Mouse (Mus musculus) liver, embryonic 12.5 days (tissue): ENCODE measurements around the gene Ebpl. TPM values are rescaled to one million over a fixed set of nuclear protein-coding genes. Genes with fewer than 3 reads are reported as not detected.

ENCODE experiments used
- ATAC-seq: fragments of 200-750 bp; cut with Nextera tagmentation; 2 replicates; pipeline ENCODE4 v1.8.0; 2017; ENCODE audit warnings: moderate number of reproducible peaks, mild to moderate bottlenecking, moderate library complexity
- H3K27ac ChIP-seq: fragments of 300-500 bp; sonication (generic); 2 replicates; pipeline ENCODE4 v1.5.1; 2016; ENCODE audit warnings: mild to moderate bottlenecking
- H3K27me3 ChIP-seq: fragments of 300-500 bp; sonication (generic); replicated peaks from 2 replicates; pipeline ENCODE4 v1.6.1; 2016; ENCODE audit warnings: mild to moderate bottlenecking, moderate library complexity
- H3K36me3 ChIP-seq: fragments of 300-500 bp; sonication (generic); 2 replicates; pipeline ENCODE4 v1.6.1; 2016; ENCODE audit warnings: mild to moderate bottlenecking, moderate library complexity
- H3K4me1 ChIP-seq: fragments of 300-500 bp; sonication (generic); 2 replicates; pipeline ENCODE4 v1.6.1; 2016
- H3K4me2 ChIP-seq: fragments of 300-500 bp; sonication (generic); 2 replicates; pipeline ENCODE4 v1.6.1; 2016; ENCODE audit warnings: mild to moderate bottlenecking, moderate library complexity
- H3K4me3 ChIP-seq: fragments of 300-500 bp; sonication (generic); 2 replicates; pipeline ENCODE4 v1.5.1; 2016; ENCODE audit warnings: mild to moderate bottlenecking, moderate library complexity
- H3K9ac ChIP-seq: fragments of 300-500 bp; sonication (generic); 2 replicates; pipeline ENCODE4 v1.6.1; 2016; ENCODE audit warnings: mild to moderate bottlenecking, moderate library complexity
- H3K9me3 ChIP-seq: fragments of 300-500 bp; sonication (generic); replicated peaks from 2 replicates; pipeline ENCODE4 v1.6.1; 2016; ENCODE audit warnings: mild to moderate bottlenecking, moderate library complexity
- WGBS: fragments of 180-500 bp; shearing (Covaris S2); methylation state at CpG from one replicate; pipeline ENCODE4 v1.1.7; 2016; ENCODE audit not compliant: insufficient replicate concordance; 5-methylcytosine and 5-hydroxymethylcytosine counted together
- polyA plus RNA-seq: library from polyadenylated mRNA; unstranded; fragments of >200 nt; fragmentation: Nextera tagmentation; extraction: Ambion mirVana; gene quantifications from 2 replicates; pipeline ENCODE4 v1.2.1, GENCODE M21; 2016

Ebpl gene
- polyA plus RNA-seq, 1 experiment from 2014 or later, result 4.3 TPM

- 70% methylated on average over 4 of the region's 4 CpGs for WGBS
- no peak for ATAC-seq
- no peak overlapping the region for H3K4me3 ChIP-seq
- no peak overlapping the region for H3K27ac ChIP-seq
- H3K36me3 ChIP-seq, result no peaks in the 10 kb centered on the region
- no peaks in the 10 kb centered on the region for H3K9me3 ChIP-seq
- H3K9ac ChIP-seq, result no peak overlapping the region
- no peaks in the 10 kb centered on the region for H3K4me1 ChIP-seq
- H3K4me2 ChIP-seq, result no peak overlapping the region
- H3K27me3 ChIP-seq, result no peaks in the 10 kb centered on the region
Observed at GRCm38 (mm10) chr14:61321200-61321599, 39.0 kb downstream of the Ebpl start.

GRCm38 (mm10) chr14:61320765-61321164, 39.5 kb downstream of the Ebpl start:
- Histone ChIP-seq H3K4me1 (no peaks in the 10 kb centered on the region), H3K4me2 (no peak overlapping the region), H3K27me3 (no peaks in the 10 kb centered on the region), H3K27ac (no peak overlapping the region), H3K9me3 (no peaks in the 10 kb centered on the region), H3K36me3 (no peaks in the 10 kb centered on the region), H3K4me3 (no peak overlapping the region), H3K9ac (no peak overlapping the region)
- ATAC-seq, result no peak
- WGBS, result 40% methylated on average over 1 of the region's 1 CpGs

GRCm38 (mm10) chr14:61316861-61317260, 43.4 kb downstream of the Ebpl start:
- no peaks in the 10 kb centered on the region for H3K4me1 ChIP-seq
- WGBS, result 35% methylated on average over 4 of the region's 4 CpGs
- no peak overlapping the region for H3K27ac ChIP-seq
- H3K27me3 ChIP-seq, result no peaks in the 10 kb centered on the region
- no peaks in the 10 kb centered on the region for H3K36me3 ChIP-seq
- ATAC-seq, result no peak
- H3K4me2 ChIP-seq, result no peak overlapping the region
- H3K9ac ChIP-seq, result no peak overlapping the region
- no peak overlapping the region for H3K4me3 ChIP-seq
- no peaks in the 10 kb centered on the region for H3K9me3 ChIP-seq

GRCm38 (mm10) chr14:61310963-61311362, 49.3 kb downstream of the Ebpl start:
- Histone ChIP-seq H3K9me3 (no peaks in the 10 kb centered on the region), H3K4me3 (no peak overlapping the region), H3K9ac (no peak overlapping the region), H3K27me3 (no peaks in the 10 kb centered on the region), H3K36me3 (no peaks in the 10 kb centered on the region), H3K27ac (no peak overlapping the region), H3K4me2 (peak overlapping the region; percentile 27), H3K4me1 (peaks cover 22% of the 10 kb centered on the region; the same call in 1 of the 2 replicates)
- ATAC-seq, result no peak
- WGBS, result 52% methylated on average over 12 of the region's 12 CpGs

- no peaks in the 10 kb centered on the region for H3K27me3 ChIP-seq
- H3K4me1 ChIP-seq, result peaks cover 22% of the 10 kb centered on the region; the same call in 1 of the 2 replicates
- no peak for ATAC-seq
- no peak overlapping the region; the same call in 1 of the 2 replicates for H3K27ac ChIP-seq
- 42% methylated on average over 7 of the region's 7 CpGs for WGBS
- H3K9me3 ChIP-seq, result no peaks in the 10 kb centered on the region
- H3K4me2 ChIP-seq, result peak overlapping the region; percentile 27
- no peaks in the 10 kb centered on the region for H3K36me3 ChIP-seq
- H3K9ac ChIP-seq, result no peak overlapping the region
- no peak overlapping the region for H3K4me3 ChIP-seq
Observed at GRCm38 (mm10) chr14:61310036-61310772, 50.0 kb downstream of the Ebpl start.

GRCm38 (mm10) chr14:61309593-61309992, 50.6 kb downstream of the Ebpl start, which contains the start of gene Arl11:
Gene Arl11 (plus strand): TSS chr14:61309753.
- no peak for ATAC-seq
- H3K27ac ChIP-seq, result no peak within 1 kb of the TSS; the same call in 1 of the 2 replicates
- no peaks in the 10 kb centered on the region for H3K27me3 ChIP-seq
- peaks cover 22% of the 10 kb centered on the region; the same call in 1 of the 2 replicates for H3K4me1 ChIP-seq
- H3K9ac ChIP-seq, result no peak within 1 kb of the TSS
- WGBS, result 18% methylated on average over 6 of the region's 6 CpGs
- H3K9me3 ChIP-seq, result no peaks in the 10 kb centered on the region
- no peak within 1 kb of the TSS for H3K4me3 ChIP-seq
- no peaks in the 10 kb centered on the region for H3K36me3 ChIP-seq
- H3K4me2 ChIP-seq, result peak within 1 kb of the TSS; percentile 27

- no peak overlapping the region for H3K9ac ChIP-seq
Observed at GRCm38 (mm10) chr14:61303969-61304609, 56.1 kb downstream of the Ebpl start.

GRCm38 (mm10) chr14:61302428-61302827, 57.8 kb downstream of the Ebpl start:
- no peak overlapping the region for H3K4me3 ChIP-seq
- WGBS, result 59% methylated on average over 2 of the region's 2 CpGs
- no peaks in the 10 kb centered on the region for H3K9me3 ChIP-seq
- no peak overlapping the region for H3K27ac ChIP-seq
- no peak for ATAC-seq
- no peaks in the 10 kb centered on the region for H3K4me1 ChIP-seq
- no peaks in the 10 kb centered on the region for H3K27me3 ChIP-seq
- H3K36me3 ChIP-seq, result no peaks in the 10 kb centered on the region
- H3K4me2 ChIP-seq, result no peak overlapping the region
- H3K9ac ChIP-seq, result no peak overlapping the region

More at GRCm38 (mm10) chr14:61303969-61304609, 56.1 kb downstream of the Ebpl start:
- H3K27ac ChIP-seq, result no peak overlapping the region
- WGBS, result 70% methylated on average over 4 of the region's 4 CpGs
- H3K27me3 ChIP-seq, result no peaks in the 10 kb centered on the region
- H3K4me3 ChIP-seq, result no peak overlapping the region
- no peak overlapping the region for H3K4me2 ChIP-seq
- no peaks in the 10 kb centered on the region for H3K36me3 ChIP-seq
- 0 out of 2 replicates have a peak, but pooled peaks cover under 1% of the 10 kb centered on the region for H3K4me1 ChIP-seq
- ATAC-seq, result no peak
- no peaks in the 10 kb centered on the region for H3K9me3 ChIP-seq

GRCm38 (mm10) chr14:61301323-61301722, 58.9 kb downstream of the Ebpl start:
- Histone ChIP-seq H3K27me3 (0 out of 2 replicates have a peak, but pooled peaks cover 3% of the 10 kb centered on the region), H3K27ac (no peak overlapping the region), H3K9me3 (no peaks in the 10 kb centered on the region), H3K4me2 (no peak overlapping the region), H3K36me3 (no peaks in the 10 kb centered on the region), H3K9ac (no peak overlapping the region), H3K4me3 (no peak overlapping the region), H3K4me1 (no peaks in the 10 kb centered on the region)
- ATAC-seq, result no peak
- WGBS, result 23% methylated on average over 2 of the region's 2 CpGs

- H3K4me1 ChIP-seq, result no peaks in the 10 kb centered on the region
- WGBS, result 72% methylated on average over 6 of the region's 6 CpGs
- no peak for ATAC-seq
- H3K4me3 ChIP-seq, result no peak overlapping the region
- no peak overlapping the region for H3K27ac ChIP-seq
- H3K9me3 ChIP-seq, result no peaks in the 10 kb centered on the region
- H3K4me2 ChIP-seq, result no peak overlapping the region
- 0 out of 2 replicates have a peak, but pooled peaks cover 3% of the 10 kb centered on the region for H3K27me3 ChIP-seq
- H3K36me3 ChIP-seq, result no peaks in the 10 kb centered on the region
- H3K9ac ChIP-seq, result no peak overlapping the region
Observed at GRCm38 (mm10) chr14:61299810-61300209, 60.4 kb downstream of the Ebpl start.

GRCm38 (mm10) chr14:61294738-61295079, 65.5 kb downstream of the Ebpl start:
- 0 out of 2 replicates have a peak, but pooled peaks cover 3% of the 10 kb centered on the region for H3K27me3 ChIP-seq
- no peak overlapping the region for H3K27ac ChIP-seq
- H3K4me3 ChIP-seq, result peak overlapping the region; percentile 4; the same call in 1 of the 2 replicates
- no peaks in the 10 kb centered on the region for H3K36me3 ChIP-seq
- peak overlapping the region; percentile 42 for H3K4me2 ChIP-seq
- ATAC-seq, result no peak
- H3K9me3 ChIP-seq, result no peaks in the 10 kb centered on the region
- WGBS, result 11% methylated on average over 6 of the region's 6 CpGs
- H3K4me1 ChIP-seq, result no peaks in the 10 kb centered on the region; the same call in 1 of the 2 replicates
- H3K9ac ChIP-seq, result no peak overlapping the region
